Mouse (Mus musculus): ENCODE results near the gene Inpp5f. TPM values are rescaled to one million over a fixed set of nuclear protein-coding genes. Genes with fewer than 3 reads are reported as not detected.
A peak's percentile ranks its signal among the peaks of the same experiment; 100 is the strongest.

Inpp5f gene
- total and polyA plus RNA-seq, 2 experiments from 2014 or later = 288 to 417 TPM

GRCm38 (mm10) chr7:128744684-128745485 is 133.8 kb downstream of the Inpp5f start, which contains the start of gene Sec23ip:
Gene Sec23ip, plus strand, starts transcription at chr7:128744943.
- under 1% methylated on average over 54 of the region's 55 CpGs for WGBS

More at GRCm38 (mm10) chr7:128744684-128745485, 133.8 kb downstream of the Inpp5f start, which contains the start of gene Sec23ip:
- Histone ChIP-seq H3K27me3 (ENCODE audit: insufficient read depth, low read length) (no peaks in the 10 kb centered on the region), H3K4me3 (ENCODE audit: low read length) (peak within 1 kb of the TSS; percentile 71), H3K4me2 (ENCODE audit: low read depth, low read length) (peak within 1 kb of the TSS; percentile 88), H3K27ac (peak within 1 kb of the TSS; percentile 87), H3K9me3 (ENCODE audit: low read length) (no peaks in the 10 kb centered on the region), H3K9ac (replicated peaks; ENCODE audit: low read length) (peak within 1 kb of the TSS; percentile 80), H3K4me1 (ENCODE audit: insufficient read depth, low read length) (peaks cover 14% of the 10 kb centered on the region; the same call in 1 of the 2 replicates), H3K36me3 (ENCODE audit: insufficient read depth, low read length) (0 out of 2 replicates have a peak, but pooled peaks cover under 1% of the 10 kb centered on the region)
- DNase-seq (ENCODE audit: low spot score) (peak; percentile 99), ATAC-seq (peak; percentile 94)
- TF ChIP-seq CTCF (IDR thresholded peaks at IDR 0.05; ENCODE audit: low read depth) = no peak

Other genes with a start within 250 kb of the Inpp5f start
- gene Rgs10, start 192.6 kb upstream of the Inpp5f start, total RNA-seq (2014; rRNA removed) = 31.7 and 35.4 TPM in 2 replicates
- 101 and 107 TPM in 2 replicates for gene Rgs10, start 192.6 kb upstream of the Inpp5f start, polyA plus RNA-seq (2015; fragmentation: Nextera tagmentation; extraction: Ambion mirVana)
- gene Tial1, start 149.6 kb upstream of the Inpp5f start, total RNA-seq (2014; rRNA removed) = 33.8 and 44.7 TPM in 2 replicates
- gene Tial1, start 149.6 kb upstream of the Inpp5f start, polyA plus RNA-seq (2015; fragmentation: Nextera tagmentation; extraction: Ambion mirVana) = 22.4 and 26.0 TPM in 2 replicates
- 4.5 and 6.7 TPM in 2 replicates for gene Bag3, start 87.7 kb upstream of the Inpp5f start, total RNA-seq (2014; rRNA removed)
- 4.7 and 5.2 TPM in 2 replicates for gene Bag3, start 87.7 kb upstream of the Inpp5f start, polyA plus RNA-seq (2015; fragmentation: Nextera tagmentation; extraction: Ambion mirVana)
- gene Mcmbp, start 129.2 kb downstream of the Inpp5f start, total RNA-seq (2014; rRNA removed) = 28.7 and 39.4 TPM in 2 replicates
- gene Mcmbp, start 129.2 kb downstream of the Inpp5f start, polyA plus RNA-seq (2015; fragmentation: Nextera tagmentation; extraction: Ambion mirVana) = 38.5 and 41.2 TPM in 2 replicates
- 18.7 and 19.0 TPM in 2 replicates for gene Sec23ip, start 133.6 kb downstream of the Inpp5f start, total RNA-seq (2014; rRNA removed)
- gene Sec23ip, start 133.6 kb downstream of the Inpp5f start, polyA plus RNA-seq (2015; fragmentation: Nextera tagmentation; extraction: Ambion mirVana) = 24.6 and 26.1 TPM in 2 replicates

Data from hindbrain, postnatal 0 days (tissue).